Mouse (Mus musculus) gastrocnemius, adult 8-10 months (tissue): ENCODE measurements around the gene Ric8a. TPM values are rescaled to one million over a fixed set of nuclear protein-coding genes. Genes with fewer than 3 reads are reported as not detected.
A peak's percentile ranks its signal among the peaks of the same experiment; 100 is the strongest.

Experiments used
- DNase-seq, 2 experiments: peaks; one replicate each; pipeline ENCODE4 v3.0.0; 2022; ENCODE audit warnings: low spot score in 2 of 2
- total RNA-seq, 4 experiments: library from RNA; stranded (reverse); gene quantifications; 2 replicates each; pipeline ENCODE4 v1.2.4; 2022

The Ric8a gene
- total RNA-seq, 4 experiments from 2014 or later = 11.8 to 13.5 (median 13.1) TPM

DNA sequence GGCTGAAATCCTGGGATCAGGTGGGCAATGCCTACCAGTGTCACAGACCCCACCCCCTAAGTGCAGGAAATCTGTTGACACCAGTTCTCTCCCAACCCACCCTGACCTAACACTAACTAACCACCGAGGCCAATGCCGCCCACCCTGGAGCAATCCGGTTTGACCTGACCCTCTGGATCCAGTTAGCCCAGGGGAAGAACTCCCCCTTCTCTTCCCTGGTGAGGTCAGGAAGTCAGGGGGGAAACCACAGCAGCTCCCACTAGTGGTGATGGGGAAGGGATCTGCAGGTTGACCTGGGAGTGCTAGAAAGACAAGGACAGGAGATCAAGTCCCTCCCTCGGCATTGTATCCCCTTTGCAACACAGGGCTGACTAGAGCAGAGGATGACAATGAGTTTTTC is 11.1 kb upstream of the Ric8a start:
- DNase-seq = no peak

DNA sequence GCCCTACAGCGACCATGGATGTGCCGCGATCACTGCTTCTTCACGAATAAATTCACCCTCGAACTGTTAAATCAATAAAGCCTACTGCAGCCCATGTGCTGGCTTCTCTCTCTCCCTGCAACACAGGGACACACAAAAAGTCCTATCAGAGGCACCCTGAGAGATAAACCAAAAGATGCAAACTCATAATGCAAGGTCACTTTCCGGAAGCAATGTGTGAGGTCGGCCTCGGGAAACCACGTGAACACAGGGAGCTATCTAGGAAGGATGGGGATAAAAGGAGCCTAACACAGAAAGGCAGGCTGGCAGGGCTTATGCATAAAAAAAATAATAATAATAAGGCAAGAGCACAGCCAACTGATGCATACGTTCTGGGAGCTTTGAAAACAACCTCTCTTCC is 10.1 kb upstream of the Ric8a start:
- no peak for DNase-seq

DNA sequence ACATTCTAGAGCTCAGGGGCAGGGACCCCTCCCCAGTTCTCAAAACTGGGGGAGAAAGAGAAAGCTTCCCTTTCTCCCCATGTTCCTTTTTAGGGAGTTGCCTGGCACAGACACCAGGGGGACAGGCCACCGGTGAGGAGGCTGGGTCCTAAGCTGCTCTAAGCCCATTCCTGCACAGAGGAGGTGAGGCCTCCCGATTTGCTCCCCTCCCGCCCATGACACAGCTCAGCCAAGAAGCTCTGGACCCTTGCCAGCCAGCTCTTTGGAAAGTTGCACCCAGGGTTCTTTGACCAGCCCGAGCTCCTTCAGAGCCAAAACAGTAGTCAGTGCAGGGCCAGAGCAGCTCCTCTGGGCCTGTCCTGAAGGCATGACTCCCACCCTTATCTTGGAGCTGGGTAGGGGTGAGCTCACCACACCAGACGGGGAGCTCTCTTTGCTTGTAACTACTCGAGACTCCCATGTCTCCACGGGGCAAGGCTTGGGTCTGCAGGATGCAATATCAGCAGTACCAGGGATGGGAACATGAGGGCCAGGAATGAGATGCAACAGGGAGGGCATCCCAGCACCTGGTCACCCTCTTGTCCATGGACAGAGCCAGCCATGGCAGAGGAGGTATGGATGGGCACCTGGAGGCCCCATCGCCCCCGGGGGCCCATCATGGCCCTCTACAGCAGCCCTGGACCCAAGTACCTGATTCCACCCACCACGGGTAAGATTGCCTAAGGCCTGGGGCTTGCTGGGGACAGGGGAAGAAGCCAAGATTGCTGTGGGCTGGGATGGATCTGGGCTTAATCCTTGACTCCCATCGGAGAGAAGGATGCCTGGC is 8.8 kb upstream of the Ric8a start, which contains the start of gene Odf3:
Odf3 (plus strand) TSS at position 51 of the 826 bp plus-strand sequence.
- no peak for DNase-seq

DNA sequence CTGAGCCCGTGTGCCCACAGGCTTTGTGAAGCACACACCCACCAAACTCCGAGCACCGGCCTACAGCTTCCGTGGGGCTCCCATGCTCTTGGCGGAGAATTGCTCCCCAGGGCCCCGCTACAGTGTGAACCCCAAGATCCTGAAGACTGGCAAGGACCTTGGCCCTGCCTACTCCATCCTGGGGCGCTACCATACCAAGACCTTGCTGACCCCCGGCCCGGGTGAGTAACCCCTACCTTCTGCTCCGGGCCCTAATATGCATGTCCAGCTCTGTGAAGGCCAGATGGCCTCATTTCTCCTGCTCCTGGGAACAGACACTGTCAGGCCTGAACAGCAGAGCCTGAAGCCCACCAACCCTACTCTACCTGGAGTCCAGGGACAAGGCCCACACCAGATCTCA is 8.2 kb upstream of the Ric8a start:
- no peak for DNase-seq

DNA sequence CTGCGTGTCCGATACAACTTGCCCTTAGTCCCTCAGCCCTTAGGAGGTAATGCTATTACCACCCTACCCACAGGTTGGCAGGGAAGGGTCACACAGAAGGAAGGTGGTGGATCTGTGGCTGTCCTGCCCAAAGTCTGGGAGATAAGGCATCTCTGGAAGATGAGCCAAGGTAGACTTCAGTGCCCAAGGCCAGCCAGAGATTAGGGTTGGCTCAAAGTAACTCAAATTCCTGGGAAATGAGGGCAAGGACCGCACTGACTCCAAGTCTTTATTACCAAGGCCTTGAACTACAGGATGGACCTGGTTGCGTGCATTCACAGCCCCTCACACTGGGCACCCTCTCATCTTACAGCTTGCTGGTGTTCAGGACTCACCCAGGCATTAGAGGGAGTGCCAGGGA is 4.8 kb upstream of the Ric8a start:
- no peak for DNase-seq

DNA sequence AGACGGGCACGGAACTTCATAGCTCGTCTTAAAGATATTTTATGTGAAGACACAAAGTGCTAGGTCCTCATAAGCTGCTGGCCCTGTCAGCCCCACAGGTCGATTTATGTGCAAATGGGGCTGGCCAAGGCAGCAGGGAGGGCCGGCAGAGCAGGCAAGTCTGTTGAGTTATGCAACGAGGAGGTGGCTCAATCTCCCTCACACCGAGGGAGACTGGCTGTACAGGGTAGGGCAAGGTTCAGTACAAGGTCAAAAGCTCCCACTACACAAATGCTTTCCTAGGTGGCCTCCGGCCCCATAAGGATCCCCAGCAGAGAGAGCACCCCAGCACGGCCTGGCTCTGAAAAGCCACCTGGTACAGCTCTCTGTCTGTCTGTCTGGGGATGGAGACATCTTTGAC is 3.4 kb upstream of the Ric8a start:
- no peak for DNase-seq

DNA sequence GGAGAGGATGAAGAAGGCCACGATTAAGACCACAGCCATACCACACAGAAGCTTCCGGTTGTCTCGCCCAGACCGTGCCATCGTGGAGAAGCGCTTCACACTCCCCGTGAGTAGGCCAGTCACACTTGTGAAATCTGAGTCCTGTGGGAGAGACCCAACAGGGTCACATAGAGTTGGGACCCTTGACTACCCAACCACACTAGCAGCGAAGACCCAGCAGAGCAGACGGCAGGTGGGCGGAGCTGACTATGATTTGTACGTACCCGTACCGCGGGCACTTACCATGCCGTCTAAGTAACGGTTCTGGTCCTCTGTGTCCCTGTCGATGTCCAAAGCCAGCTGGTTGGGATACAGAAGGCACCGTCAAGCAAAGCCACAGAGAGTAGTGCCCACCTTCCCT is 2.3 kb upstream of the Ric8a start:
- no peak for DNase-seq

DNA sequence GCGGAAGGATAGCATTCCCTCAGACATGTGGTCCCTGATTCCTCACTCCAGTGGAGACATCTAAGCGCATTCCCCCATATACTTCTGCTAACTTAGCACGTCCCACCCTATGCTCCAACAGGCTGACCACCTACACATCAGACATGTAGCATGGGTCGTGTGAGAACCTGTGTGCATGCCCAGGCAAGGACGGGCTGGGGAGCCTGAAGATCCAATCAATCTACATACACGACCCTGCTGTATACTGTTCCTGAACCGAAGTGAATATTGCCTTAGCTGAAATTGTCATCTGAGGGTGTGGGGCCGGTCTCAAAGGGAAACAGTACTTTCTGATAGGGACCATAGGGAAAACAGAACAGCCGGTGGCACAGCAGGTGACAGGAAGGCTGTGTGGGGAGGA is 1.6 kb upstream of the Ric8a start:
- DNase-seq = no peak

DNA sequence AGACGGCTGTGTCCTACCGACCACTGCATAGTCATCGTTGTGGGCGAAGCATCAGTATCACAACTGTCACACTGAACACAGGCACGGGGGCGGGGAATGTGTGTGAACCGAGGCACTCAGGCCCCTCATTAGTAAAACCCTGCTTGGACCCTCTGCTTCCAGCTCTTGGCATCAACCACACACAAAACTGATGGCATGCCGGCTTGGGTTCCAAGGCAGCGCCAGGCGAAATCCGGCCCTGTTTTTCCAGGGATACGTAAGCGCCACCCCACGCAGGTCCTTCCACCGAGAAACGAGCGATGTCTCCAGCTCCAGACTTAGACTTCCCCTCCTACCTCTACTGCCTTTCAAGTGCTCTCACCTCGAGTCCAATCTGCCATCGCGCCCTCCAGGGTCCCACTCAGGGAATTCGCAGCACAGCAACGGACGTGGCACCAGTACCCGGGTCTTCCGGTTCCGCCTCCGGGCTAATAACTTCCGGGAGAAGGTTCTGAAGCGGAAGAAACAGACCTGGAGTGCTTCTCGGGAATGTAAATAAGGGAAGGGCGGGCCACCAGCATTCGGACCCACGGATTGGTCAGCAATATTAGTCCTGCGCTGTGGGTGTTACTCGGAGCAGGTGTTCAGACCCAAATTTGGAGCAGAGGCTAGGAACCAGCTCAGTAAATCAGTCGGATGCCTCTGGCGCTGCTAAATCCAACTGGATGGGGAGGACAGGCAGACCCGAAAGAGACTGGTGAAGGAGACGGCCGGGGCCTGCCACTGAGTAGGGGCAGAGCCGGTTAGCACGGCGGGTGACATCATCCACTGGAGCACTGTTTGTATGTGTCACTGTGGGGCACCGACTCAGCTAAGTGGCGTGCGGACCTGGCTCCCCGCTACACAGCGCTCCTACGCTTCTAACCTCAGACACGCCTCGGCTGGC is 635 bp upstream of the Ric8a start, which contains the start of gene Gm45785:
Gm45785 (minus strand) TSS at position 472 of the 925 bp plus-strand sequence.
- peak; percentile 80 to 86 for DNase-seq

DNA sequence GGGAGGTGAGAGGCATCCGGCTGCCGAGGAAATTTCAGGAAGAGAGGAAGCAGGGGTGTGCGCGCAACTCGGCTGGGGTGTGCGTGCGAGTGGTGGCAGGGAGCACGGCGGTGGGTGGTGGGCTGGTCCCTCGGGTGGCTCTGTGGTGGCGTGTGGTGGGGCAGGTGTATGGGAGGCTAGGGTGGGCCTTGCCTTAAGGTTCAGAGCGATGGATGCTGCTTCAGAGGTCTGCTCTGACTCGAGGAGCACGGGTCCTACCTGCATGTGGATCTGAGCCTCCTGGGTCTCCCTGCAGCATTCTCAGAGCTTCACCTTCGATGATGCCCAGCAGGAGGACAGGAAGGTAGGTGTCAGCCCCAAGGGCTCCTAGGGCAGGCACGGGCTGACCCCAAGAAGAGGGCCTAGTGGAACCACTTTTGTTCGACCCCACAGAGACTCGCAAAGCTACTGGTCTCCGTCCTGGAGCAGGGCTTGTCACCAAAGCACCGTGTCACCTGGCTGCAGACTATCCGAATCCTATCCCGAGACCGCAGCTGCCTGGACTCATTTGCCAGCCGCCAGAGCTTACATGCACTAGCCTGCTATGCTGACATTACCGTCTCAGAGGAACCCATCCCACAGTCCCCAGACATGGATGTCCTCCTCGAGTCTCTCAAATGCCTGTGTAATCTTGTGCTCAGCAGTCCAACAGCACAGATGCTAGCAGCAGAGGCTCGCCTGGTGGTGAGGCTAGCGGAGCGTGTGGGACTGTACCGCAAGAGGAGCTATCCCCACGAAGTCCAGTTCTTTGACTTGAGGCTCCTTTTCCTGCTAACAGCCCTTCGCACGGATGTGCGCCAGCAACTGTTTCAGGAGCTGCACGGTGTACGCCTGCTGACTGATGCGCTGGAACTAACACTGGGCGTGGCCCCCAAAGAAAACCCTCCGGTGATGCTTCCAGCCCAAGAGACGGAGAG is 1.1 kb downstream of the Ric8a start, which contains the start of gene Bet1l:
Bet1l (minus strand) TSS at position 28 of the 956 bp plus-strand sequence.
- no peak for DNase-seq

DNA sequence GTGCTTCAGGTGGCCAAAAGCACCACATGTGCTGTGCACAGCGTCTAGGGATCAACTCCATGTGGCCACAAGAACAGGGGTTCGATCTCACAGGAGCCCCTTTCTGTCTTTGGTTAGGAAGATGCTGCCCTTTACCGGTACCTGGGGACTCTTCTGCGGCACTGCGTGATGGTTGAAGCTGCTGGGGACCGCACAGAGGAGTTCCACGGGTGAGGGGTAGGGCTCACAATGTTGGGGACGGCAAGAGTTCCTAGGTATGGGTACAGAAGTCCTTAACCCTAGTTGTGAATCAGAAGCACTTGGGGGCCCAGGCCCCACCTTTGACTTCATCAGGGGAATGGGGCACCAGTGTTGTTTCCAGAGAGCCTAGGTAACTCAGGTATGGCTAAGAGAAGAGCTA is 2.0 kb downstream of the Ric8a start:
- no peak for DNase-seq

DNA sequence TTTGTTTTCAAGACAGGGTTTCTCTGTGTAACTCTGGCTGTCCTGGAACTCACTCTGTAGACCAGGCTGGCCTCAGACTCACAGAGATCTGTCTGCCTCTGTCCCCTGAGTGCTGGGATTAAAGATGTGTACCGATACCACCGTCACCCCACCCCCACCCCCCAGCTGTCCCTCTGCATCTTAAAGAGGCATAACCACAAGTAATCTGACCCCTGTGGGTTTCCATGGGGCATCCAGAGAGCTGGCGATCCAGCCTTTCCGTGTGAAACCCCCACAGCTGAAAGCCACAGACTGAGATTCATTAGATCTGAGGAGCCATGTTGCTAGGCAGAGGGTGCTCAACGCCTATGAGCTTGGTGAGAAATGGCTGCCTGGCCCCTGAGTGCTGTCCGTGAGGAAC is 3.2 kb downstream of the Ric8a start:
- no peak for DNase-seq

DNA sequence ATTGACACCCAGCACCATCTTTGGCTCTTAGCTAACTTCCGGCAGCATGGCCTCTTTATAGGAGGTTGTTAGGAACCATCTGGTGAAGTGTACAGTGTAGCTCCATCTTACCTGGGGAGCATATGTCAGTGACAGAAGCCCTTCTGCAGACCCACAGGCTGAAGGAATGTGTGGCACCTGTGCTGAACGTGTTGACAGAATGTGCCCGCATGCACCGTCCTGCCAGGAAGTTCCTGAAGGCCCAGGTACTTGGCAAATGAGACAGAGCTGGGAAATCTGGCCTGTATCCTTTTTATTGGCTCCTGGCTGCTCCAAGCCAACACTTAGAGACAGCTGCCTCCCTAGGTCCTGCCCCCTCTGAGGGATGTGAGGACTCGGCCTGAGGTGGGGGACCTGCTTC is 4.0 kb downstream of the Ric8a start:
- no peak for DNase-seq

DNA sequence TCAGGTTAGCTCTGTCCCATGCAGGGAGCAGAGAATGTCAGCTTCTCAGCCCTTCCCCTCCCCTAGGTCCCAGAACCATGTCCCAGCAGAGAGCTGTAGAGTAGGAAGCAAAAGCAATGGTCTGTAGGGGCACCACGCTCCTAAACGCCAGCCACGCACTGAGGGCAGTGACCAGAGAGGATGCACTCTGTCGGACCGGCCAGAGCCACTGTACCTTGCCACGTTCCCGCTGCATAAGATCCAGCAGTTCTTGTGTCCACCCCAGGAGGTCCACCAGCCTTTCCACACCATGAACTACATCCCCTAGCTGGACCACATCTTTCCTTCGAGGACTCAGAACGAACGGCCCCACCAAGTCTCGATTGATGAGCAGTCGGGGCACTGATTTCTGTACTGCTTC is 8.0 kb downstream of the Ric8a start:
- no peak for DNase-seq

DNA sequence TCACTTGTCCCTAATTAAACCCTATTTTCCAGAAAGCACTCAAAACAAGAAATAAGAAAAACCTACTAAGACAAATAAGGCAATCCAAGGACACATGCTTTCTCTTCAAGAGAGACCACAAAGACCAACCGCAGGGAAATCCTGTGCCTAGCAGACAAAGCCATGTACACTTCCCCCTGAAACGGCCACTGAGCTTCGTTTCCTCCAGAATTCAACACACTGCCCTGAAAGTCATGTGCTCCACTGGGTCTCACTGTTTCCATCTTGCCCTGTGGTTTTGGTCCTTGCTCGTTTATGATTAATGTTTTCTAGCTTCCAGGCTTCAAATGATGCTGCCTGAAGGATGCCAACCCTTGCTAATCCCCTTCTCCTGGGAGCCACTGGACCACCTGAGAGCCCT is 17.5 kb downstream of the Ric8a start:
- no peak for DNase-seq

DNA sequence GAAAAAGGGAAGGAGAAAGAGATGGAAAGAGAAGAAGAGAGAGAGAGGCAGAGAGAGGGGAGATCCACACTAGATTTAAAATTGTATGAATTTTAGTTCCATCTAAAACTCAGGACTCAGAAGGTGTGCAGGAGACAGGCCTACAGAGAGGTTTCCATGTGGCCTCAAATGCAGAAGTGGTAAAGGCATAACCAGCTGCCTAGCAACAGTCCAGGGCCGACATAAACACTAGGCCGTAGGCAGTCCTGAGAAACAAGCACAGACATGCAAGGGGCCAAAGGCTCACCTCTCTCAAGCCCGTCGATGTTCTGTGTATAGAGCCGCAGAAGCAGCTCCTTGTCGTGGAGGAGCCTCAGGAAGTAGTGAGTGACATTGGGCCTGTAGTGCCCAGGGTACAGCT is 20.6 kb downstream of the Ric8a start:
- no peak for DNase-seq

DNA sequence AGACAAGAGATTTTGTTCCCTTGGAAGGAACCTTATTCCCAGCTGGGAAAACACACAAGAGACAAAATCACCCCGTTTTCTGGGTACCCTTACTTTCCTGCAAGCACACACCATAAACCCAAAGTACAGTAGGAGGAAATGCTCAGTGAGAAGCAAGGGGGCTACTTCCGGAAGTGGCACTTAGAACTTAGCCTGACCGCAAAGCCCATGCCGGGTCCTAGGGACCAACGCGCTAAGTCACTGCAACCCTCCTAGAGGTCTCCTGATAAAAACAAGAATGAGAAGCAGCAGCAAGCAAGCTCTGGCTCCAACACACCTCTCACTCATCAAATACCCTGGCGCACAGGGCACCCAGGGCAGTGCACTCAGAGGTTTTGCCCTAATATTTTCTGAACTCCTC is 22.6 kb downstream of the Ric8a start:
- no peak for DNase-seq

DNA sequence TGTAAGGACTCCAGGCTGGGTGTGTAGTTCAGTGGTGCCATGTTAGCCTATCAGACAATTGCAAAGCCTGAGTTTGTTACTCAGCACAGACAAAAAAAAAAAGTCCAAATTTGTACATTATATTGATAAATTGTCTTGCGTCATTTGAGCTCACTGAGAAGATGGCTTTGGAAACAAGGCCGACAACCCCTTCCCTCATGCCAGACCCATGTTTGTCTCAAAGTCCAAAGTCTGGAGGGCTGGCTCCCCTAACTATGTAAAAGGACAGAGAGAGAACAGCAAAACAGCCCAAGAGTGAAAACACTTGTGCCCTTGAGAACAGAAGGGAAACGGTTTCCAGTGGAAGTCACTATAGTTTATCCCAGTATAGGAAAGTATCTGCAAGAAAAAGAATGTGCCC is 23.7 kb downstream of the Ric8a start:
- DNase-seq = no peak

DNA sequence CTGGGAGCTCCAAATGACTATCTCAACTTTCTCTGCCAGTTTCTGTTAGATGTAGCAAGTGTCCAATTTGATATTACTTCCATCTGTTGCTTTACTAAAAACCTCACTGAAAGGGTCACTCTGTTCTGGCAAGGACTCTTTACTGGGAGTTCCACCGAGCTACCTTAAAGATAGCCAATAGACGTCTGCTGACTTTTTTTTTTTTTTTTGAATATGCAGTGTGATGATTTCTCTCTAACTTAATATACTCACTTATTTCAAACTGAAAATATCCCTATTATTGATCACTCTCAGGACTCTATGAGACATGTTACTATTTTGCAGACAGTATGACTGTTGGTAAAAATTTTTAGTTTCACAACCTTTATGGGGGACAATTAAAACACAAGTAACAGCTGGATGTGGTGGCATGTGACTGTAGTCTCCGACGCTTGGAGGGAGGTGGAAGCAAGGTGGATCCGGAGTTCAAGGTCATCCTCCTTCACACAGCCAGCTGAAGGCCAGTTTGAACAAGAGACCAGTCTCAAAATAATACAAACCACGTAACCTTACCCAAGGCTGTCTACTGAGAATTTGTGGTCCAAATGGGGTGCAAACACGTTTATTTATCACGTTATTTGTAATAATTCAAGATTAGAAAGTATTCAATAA is 24.2 kb downstream of the Ric8a start:
- no peak for DNase-seq

DNA sequence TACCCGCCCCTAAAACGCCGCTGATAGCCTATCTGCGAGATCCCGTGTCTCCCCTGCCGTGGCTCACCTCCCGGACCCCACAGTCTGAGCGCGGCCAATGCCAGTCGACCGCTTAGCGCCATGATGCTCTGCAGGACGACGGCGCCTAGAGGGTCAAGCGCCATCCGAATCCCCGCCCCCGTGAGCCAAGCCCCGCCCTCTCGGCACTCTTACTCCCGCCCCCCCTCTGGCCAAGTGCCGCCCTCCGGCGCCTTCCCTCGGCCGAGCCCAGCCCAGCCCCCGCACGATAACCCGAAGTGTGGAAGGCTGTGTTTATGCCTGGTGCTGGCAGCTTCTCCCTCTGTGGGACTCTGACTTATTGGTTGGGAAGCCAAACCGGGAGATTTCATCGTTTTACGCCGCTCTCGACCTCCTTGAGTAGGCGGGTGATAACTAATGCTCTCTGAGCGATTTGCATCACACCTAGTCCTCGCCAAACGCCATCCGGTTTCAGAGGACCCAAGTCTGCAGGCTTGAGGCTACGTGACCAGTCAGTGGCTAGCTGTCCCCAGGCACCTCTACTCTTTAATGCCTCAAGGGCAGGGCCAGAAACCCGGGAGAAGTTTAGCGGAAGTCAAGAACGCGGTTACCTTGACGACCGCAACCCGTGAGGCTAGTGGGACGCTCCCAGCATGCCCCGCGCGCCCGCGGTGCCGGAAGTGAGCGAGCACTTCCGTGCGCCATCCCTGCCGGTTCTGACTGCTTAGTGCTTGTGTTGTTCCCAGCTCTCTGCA is 25.1 kb downstream of the Ric8a start, which contains the start of the genes Psmd13 and Sirt3:
Psmd13 (plus strand) TSS at position 273 of the 773 bp plus-strand sequence.
Sirt3 (minus strand) TSS at position 614 of the 773 bp plus-strand sequence.
- peak; percentile 85 to 90 for DNase-seq
